Mouse (Mus musculus) kidney, postnatal 0 days (tissue): Measurements from ENCODE around the gene Gtf3c5. TPM values are rescaled to one million over a fixed set of nuclear protein-coding genes. Genes with fewer than 3 reads are reported as not detected.

Experiments used
- ATAC-seq: fragments of 200-750 bp; cut with Nextera tagmentation; replicated peaks from 2 replicates; pipeline ENCODE4 v1.8.0; 2017; ENCODE audit warnings: low read depth, moderate number of reproducible peaks, moderate TSS enrichment, moderate library complexity; ENCODE audit not compliant: low FRiP score
- DNase-seq: peaks from one replicate; pipeline ENCODE4 v3.0.0-alpha.2; 2016; ENCODE audit warnings: low spot score
- H3K27ac ChIP-seq: fragments of 300-500 bp; sonication (generic); 2 replicates; pipeline ENCODE4 v1.5.1; 2014; ENCODE audit warnings: mild to moderate bottlenecking
- H3K27me3 ChIP-seq: fragments of 300-500 bp; sonication (generic); 2 replicates; pipeline ENCODE4 v1.6.1; 2014; ENCODE audit warnings: low read length, mixed read lengths; ENCODE audit not compliant: insufficient read depth
- H3K36me3 ChIP-seq: fragments of 300-500 bp; sonication (generic); 2 replicates; pipeline ENCODE4 v1.6.1; 2014; ENCODE audit warnings: low read length, mixed read lengths; ENCODE audit not compliant: insufficient read depth
- H3K4me1 ChIP-seq: fragments of 300-500 bp; sonication (generic); replicated peaks from 2 replicates; pipeline ENCODE4 v1.6.1; 2014; ENCODE audit warnings: antibody characterized with exemption, low read length, mixed read lengths; ENCODE audit not compliant: insufficient read depth
- H3K4me2 ChIP-seq: fragments of 300-500 bp; sonication (generic); 2 replicates; pipeline ENCODE4 v1.6.1; 2014; ENCODE audit warnings: mild to moderate bottlenecking, low read length, moderate library complexity, mixed read lengths
- H3K4me3 ChIP-seq: fragments of 300-500 bp; sonication (generic); replicated peaks from 2 replicates; pipeline ENCODE4 v1.5.1; 2014; ENCODE audit warnings: low read depth, low read length
- H3K9ac ChIP-seq: fragments of 300-500 bp; sonication (generic); 2 replicates; pipeline ENCODE4 v1.6.1; 2014; ENCODE audit warnings: low read depth, low read length
- H3K9me3 ChIP-seq: fragments of 300-500 bp; sonication (generic); replicated peaks from 2 replicates; pipeline ENCODE4 v1.6.1; 2016; ENCODE audit warnings: low read length, inconsistent platforms, mixed read lengths
- CTCF ChIP-seq: IDR thresholded peaks from 2 replicates; pipeline ENCODE4 v1.5.1; 2016; ENCODE audit warnings: antibody characterized with exemption, low read depth, mild to moderate bottlenecking, moderate library complexity
- WGBS: fragments of 180-500 bp; shearing (Covaris S2); extraction: QIAGEN DNeasy Blood & Tissue Kit; methylation state at CpG from one replicate; pipeline ENCODE4 v1.1.7; 2014; 5-methylcytosine and 5-hydroxymethylcytosine counted together
- polyA plus RNA-seq: library from polyadenylated mRNA; unstranded; fragments of >200 nt; fragmentation: Nextera tagmentation; extraction: Ambion mirVana; gene quantifications from 2 replicates; pipeline ENCODE4 v1.2.1, GENCODE M21; 2015

Gtf3c5 gene
- 19.6 and 22.4 TPM in 2 replicates for polyA plus RNA-seq

DNA sequence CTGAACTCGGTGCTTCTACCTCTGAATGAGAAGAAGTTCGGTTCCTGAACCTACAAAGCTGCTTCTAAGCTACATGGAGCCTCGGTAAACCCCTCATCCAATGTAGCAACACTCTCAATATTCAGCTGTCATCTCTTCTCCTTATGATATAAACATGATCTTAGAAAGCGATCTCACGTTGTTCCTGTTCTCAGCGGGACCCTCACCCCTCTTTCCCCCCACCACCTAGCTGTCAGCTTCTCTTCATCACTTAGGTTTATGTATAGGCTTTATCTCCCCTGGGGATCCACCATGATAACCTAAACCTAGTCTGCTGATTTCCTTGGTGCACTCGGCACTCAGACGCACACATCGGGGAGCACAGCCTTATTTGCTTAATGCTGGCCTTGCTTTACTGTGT, at the start of gene Gtf3c5:
Gtf3c5 (minus strand) TSS at position 101 of the 400 bp plus-strand sequence.
- peak within 1 kb of the TSS; percentile 75 for H3K4me2 ChIP-seq
- DNase-seq (no peak), ATAC-seq (no peak)
- H3K9me3 ChIP-seq: no peaks in the 10 kb centered on the region
- H3K36me3 ChIP-seq: 0 out of 2 replicates have a peak, but pooled peaks cover 10% of the 10 kb centered on the region
- no peaks in the 10 kb centered on the region for H3K27me3 ChIP-seq
- 74% methylated on average over 9 of the region's 9 CpGs for WGBS
- H3K27ac ChIP-seq: peak within 1 kb of the TSS; percentile 93
- H3K9ac ChIP-seq: peak within 1 kb of the TSS; percentile 76
- H3K4me3 ChIP-seq: peak within 1 kb of the TSS; percentile 79
- no peak for TF ChIP-seq CTCF
- H3K4me1 ChIP-seq: peaks cover 5% of the 10 kb centered on the region; the same call in 1 of the 2 replicates

GRCm38 (mm10) chr2:28633136-28633535, 49.6 kb upstream of the Gtf3c5 start:
- no peaks in the 10 kb centered on the region for H3K27me3 ChIP-seq
- no peak overlapping the region for H3K9ac ChIP-seq
- no peak for ATAC-seq
- TF ChIP-seq CTCF: peak; percentile 37
- WGBS: 43% methylated on average over 4 of the region's 4 CpGs
- H3K4me2 ChIP-seq: no peak overlapping the region
- no peaks in the 10 kb centered on the region for H3K36me3 ChIP-seq
- H3K27ac ChIP-seq: no peak overlapping the region
- no peak overlapping the region for H3K4me3 ChIP-seq
- H3K9me3 ChIP-seq: no peaks in the 10 kb centered on the region
- H3K4me1 ChIP-seq: peaks cover 6% of the 10 kb centered on the region; the same call in 1 of the 2 replicates
- peak; percentile 34 for DNase-seq

- no peak overlapping the region for H3K27ac ChIP-seq
- no peak overlapping the region for H3K9ac ChIP-seq
- peak; percentile 59 for ATAC-seq
- no peaks in the 10 kb centered on the region for H3K27me3 ChIP-seq
- no peaks in the 10 kb centered on the region for H3K36me3 ChIP-seq
- TF ChIP-seq CTCF: no peak
- WGBS: 41% methylated on average over 1 of the region's 1 CpGs
- DNase-seq: no peak
- H3K4me3 ChIP-seq: no peak overlapping the region
- H3K9me3 ChIP-seq: no peaks in the 10 kb centered on the region
- H3K4me1 ChIP-seq: peaks cover 6% of the 10 kb centered on the region; the same call in 1 of the 2 replicates
- no peak overlapping the region for H3K4me2 ChIP-seq
These were observed 49.1 kb upstream of the Gtf3c5 start for GRCm38 (mm10) chr2:28632626-28633025.

- DNase-seq (peak; percentile 57), ATAC-seq (peak; percentile 91)
- Histone ChIP-seq H3K4me1 (peaks cover 6% of the 10 kb centered on the region; the same call in 1 of the 2 replicates), H3K9ac (no peak overlapping the region), H3K27me3 (no peaks in the 10 kb centered on the region), H3K36me3 (no peaks in the 10 kb centered on the region), H3K4me3 (no peak overlapping the region), H3K9me3 (no peaks in the 10 kb centered on the region), H3K4me2 (no peak overlapping the region), H3K27ac (peak overlapping the region; percentile 3; the same call in 1 of the 2 replicates)
- TF ChIP-seq CTCF: no peak
- WGBS: 13% methylated on average over 4 of the region's 4 CpGs
These were observed 46.4 kb upstream of the Gtf3c5 start for GRCm38 (mm10) chr2:28629911-28630381.

DNA sequence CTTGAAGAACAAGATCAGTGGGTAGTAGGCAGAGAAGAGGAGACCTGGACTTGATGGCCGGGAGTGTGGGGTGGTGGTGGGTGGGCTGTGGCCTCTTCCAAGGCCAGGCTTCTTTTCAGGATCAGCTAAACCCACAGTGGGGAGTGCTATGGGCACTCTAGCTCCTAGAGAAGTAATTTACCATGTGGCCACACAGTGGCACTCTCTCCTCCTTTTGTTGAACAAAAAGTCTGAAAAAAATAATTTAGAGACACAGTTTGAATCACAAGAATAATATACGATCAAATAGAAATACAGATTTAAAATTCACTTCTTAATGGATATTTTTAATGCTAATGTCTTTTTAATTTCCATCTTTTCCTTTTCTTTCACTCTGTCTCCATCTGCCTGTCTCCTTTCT, 44.5 kb upstream of the Gtf3c5 start:
- H3K4me2 ChIP-seq: no peak overlapping the region
- H3K4me3 ChIP-seq: no peak overlapping the region
- no peaks in the 10 kb centered on the region for H3K9me3 ChIP-seq
- no peak overlapping the region for H3K27ac ChIP-seq
- no peak overlapping the region for H3K9ac ChIP-seq
- peak; percentile 53 for TF ChIP-seq CTCF
- no peaks in the 10 kb centered on the region for H3K27me3 ChIP-seq
- WGBS: 60% methylated on average over 2 of the region's 2 CpGs
- peak; percentile 29 for DNase-seq
- peaks cover 6% of the 10 kb centered on the region; the same call in 1 of the 2 replicates for H3K4me1 ChIP-seq
- ATAC-seq: no peak
- H3K36me3 ChIP-seq: no peaks in the 10 kb centered on the region

GRCm38 (mm10) chr2:28626038-28626437, 42.5 kb upstream of the Gtf3c5 start:
- TF ChIP-seq CTCF: no peak
- Histone ChIP-seq H3K36me3 (no peaks in the 10 kb centered on the region), H3K9ac (no peak overlapping the region)

More at GRCm38 (mm10) chr2:28626038-28626437, 42.5 kb upstream of the Gtf3c5 start:
- Histone ChIP-seq H3K4me3 (no peak overlapping the region), H3K27me3 (0 out of 2 replicates have a peak, but pooled peaks cover 2% of the 10 kb centered on the region), H3K9me3 (no peaks in the 10 kb centered on the region), H3K4me1 (peaks cover 6% of the 10 kb centered on the region; the same call in 1 of the 2 replicates), H3K27ac (no peak overlapping the region), H3K4me2 (no peak overlapping the region)
- ATAC-seq (no peak), DNase-seq (no peak)
- WGBS: 79% methylated on average over 3 of the region's 3 CpGs
